Mouse (Mus musculus) erythroblast, embryonic 14.5 days (primary cell): ENCODE data around the gene Brip1. TPM values are rescaled to one million over a fixed set of nuclear protein-coding genes. Genes with fewer than 3 reads are reported as not detected.

Experiments
- H3K27me3 ChIP-seq: 2 replicates; pipeline ENCODE4 v1.6.1; 2012; ENCODE audit warnings: inconsistent platforms; ENCODE audit not compliant: control insufficient read depth
- H3K36me3 ChIP-seq: 2 replicates; pipeline ENCODE4 v1.6.1; 2012; ENCODE audit warnings: mild to moderate bottlenecking, inconsistent platforms; ENCODE audit not compliant: control insufficient read depth
- H3K4me1 ChIP-seq: 2 replicates; pipeline ENCODE4 v1.6.1; 2012; ENCODE audit warnings: inconsistent platforms; ENCODE audit not compliant: control insufficient read depth
- H3K4me3 ChIP-seq: replicated peaks from 2 replicates; pipeline ENCODE3; 2012; ENCODE audit warnings: moderate library complexity, mild to moderate bottlenecking, inconsistent platforms
- H3K9me3 ChIP-seq: 2 replicates; pipeline ENCODE4 v1.6.1; 2012; ENCODE audit warnings: low read length, inconsistent platforms, mixed read lengths; ENCODE audit not compliant: control insufficient read depth
- GATA1 ChIP-seq: IDR thresholded peaks from 2 replicates; pipeline ENCODE4 v1.6.1; 2012; ENCODE audit warnings: low read length, inconsistent platforms, mixed read lengths
- TAL1 ChIP-seq: IDR thresholded peaks from 3 replicates; pipeline ENCODE4 v1.6.1; 2012; ENCODE audit warnings: low read length, inconsistent platforms, mixed read lengths
- polyA plus RNA-seq: library from polyadenylated mRNA; stranded (reverse); fragments of >175 nt; gene quantifications from 2 replicates; pipeline ENCODE4 v1.2.3, GENCODE M21; 2012

Brip1 gene
- polyA plus RNA-seq, 1 experiment, result 0.08 TPM

- no peaks in the 10 kb centered on the region for H3K9me3 ChIP-seq
- TF ChIP-seq GATA1, result no peak
- TF ChIP-seq TAL1, result no peak
- H3K4me3 ChIP-seq, result no peak overlapping the region
These were observed 149.6 kb downstream of the Brip1 start for GRCm38 (mm10) chr11:86051383-86051782.

GRCm38 (mm10) chr11:86050430-86051280 lies 150.3 kb downstream of the Brip1 start:
- Histone ChIP-seq H3K9me3 (no peaks in the 10 kb centered on the region), H3K36me3 (no peaks in the 10 kb centered on the region), H3K4me1 (no peaks in the 10 kb centered on the region), H3K4me3 (no peak overlapping the region), H3K27me3 (no peaks in the 10 kb centered on the region)
- TF ChIP-seq GATA1 (no peak), TAL1 (no peak)

More at GRCm38 (mm10) chr11:86051383-86051782, 149.6 kb downstream of the Brip1 start:
- Histone ChIP-seq H3K36me3 (no peaks in the 10 kb centered on the region), H3K4me1 (no peaks in the 10 kb centered on the region), H3K27me3 (no peaks in the 10 kb centered on the region)

GRCm38 (mm10) chr11:86039994-86040393 lies 161.0 kb downstream of the Brip1 start:
- no peaks in the 10 kb centered on the region for H3K36me3 ChIP-seq
- H3K4me1 ChIP-seq, result no peaks in the 10 kb centered on the region
- no peak overlapping the region for H3K4me3 ChIP-seq
- H3K9me3 ChIP-seq, result no peaks in the 10 kb centered on the region
- TF ChIP-seq TAL1, result no peak
- TF ChIP-seq GATA1, result no peak
- no peaks in the 10 kb centered on the region for H3K27me3 ChIP-seq

- Histone ChIP-seq H3K36me3 (no peaks in the 10 kb centered on the region), H3K9me3 (no peaks in the 10 kb centered on the region), H3K27me3 (no peaks in the 10 kb centered on the region), H3K4me1 (no peaks in the 10 kb centered on the region), H3K4me3 (no peak overlapping the region)
- TF ChIP-seq TAL1 (no peak), GATA1 (no peak)
These were observed 161.6 kb downstream of the Brip1 start for GRCm38 (mm10) chr11:86039355-86039754.

- Histone ChIP-seq H3K36me3 (no peaks in the 10 kb centered on the region), H3K4me3 (no peak overlapping the region), H3K4me1 (no peaks in the 10 kb centered on the region), H3K9me3 (no peaks in the 10 kb centered on the region), H3K27me3 (no peaks in the 10 kb centered on the region)
- no peak for TF ChIP-seq TAL1
- no peak for TF ChIP-seq GATA1
These were observed 162.3 kb downstream of the Brip1 start for GRCm38 (mm10) chr11:86038701-86039100.

GRCm38 (mm10) chr11:86032910-86033309 lies 168.1 kb downstream of the Brip1 start:
- Histone ChIP-seq H3K4me1 (no peaks in the 10 kb centered on the region), H3K36me3 (no peaks in the 10 kb centered on the region), H3K9me3 (no peaks in the 10 kb centered on the region), H3K27me3 (no peaks in the 10 kb centered on the region), H3K4me3 (no peak overlapping the region)
- TF ChIP-seq TAL1 (no peak), GATA1 (no peak)

- Histone ChIP-seq H3K4me1 (no peaks in the 10 kb centered on the region), H3K27me3 (no peaks in the 10 kb centered on the region), H3K36me3 (no peaks in the 10 kb centered on the region), H3K4me3 (no peak overlapping the region), H3K9me3 (no peaks in the 10 kb centered on the region)
- TF ChIP-seq TAL1, result no peak
- TF ChIP-seq GATA1, result no peak
These were observed 173.0 kb downstream of the Brip1 start for GRCm38 (mm10) chr11:86028034-86028433.

GRCm38 (mm10) chr11:86026556-86027194 lies 174.3 kb downstream of the Brip1 start:
- TF ChIP-seq TAL1, result no peak
- no peak for TF ChIP-seq GATA1
- H3K36me3 ChIP-seq, result no peaks in the 10 kb centered on the region
- H3K4me1 ChIP-seq, result no peaks in the 10 kb centered on the region
- no peaks in the 10 kb centered on the region for H3K27me3 ChIP-seq
- H3K9me3 ChIP-seq, result no peaks in the 10 kb centered on the region
- no peak overlapping the region for H3K4me3 ChIP-seq

GRCm38 (mm10) chr11:86022439-86022838 lies 178.6 kb downstream of the Brip1 start:
- no peak overlapping the region for H3K4me3 ChIP-seq
- H3K36me3 ChIP-seq, result no peaks in the 10 kb centered on the region
- TF ChIP-seq GATA1 (no peak), TAL1 (no peak)
- no peaks in the 10 kb centered on the region for H3K4me1 ChIP-seq
- no peaks in the 10 kb centered on the region for H3K27me3 ChIP-seq
- H3K9me3 ChIP-seq, result no peaks in the 10 kb centered on the region
